Mouse (Mus musculus): Measurements from ENCODE around the gene Megf8. TPM values are rescaled to one million over a fixed set of nuclear protein-coding genes. Genes with fewer than 3 reads are reported as not detected.

Megf8 gene
- polyA plus RNA-seq, 1 experiment: 41.0 TPM

- Histone ChIP-seq H3K4me2 (ENCODE audit: low read depth) (no peak overlapping the region), H3K27me3 (ENCODE audit: control insufficient read depth, insufficient read depth, insufficient read length) (no peaks in the 10 kb centered on the region), H3K79me2 (ENCODE audit: control insufficient read depth, insufficient read depth) (no peaks in the 10 kb centered on the region), H3K36me3 (ENCODE audit: control insufficient read depth, insufficient read depth) (no peaks in the 10 kb centered on the region), H3K4me3 (no peak overlapping the region), H3ac (ENCODE audit: control insufficient read depth, insufficient read length) (no peak overlapping the region)
- TF ChIP-seq CEBPB (IDR thresholded peaks at IDR 0.05; ENCODE audit: insufficient read depth, poor library complexity, severe bottlenecking) (peak; percentile 57; the same call in 1 of the 2 replicates), POLR2A (IDR thresholded peaks at IDR 0.05; ENCODE audit: insufficient read length, low read depth) (no peak)
Measured at GRCm38 (mm10) chr7:25406468-25406867, 89.5 kb downstream of the Megf8 start.

DNA sequence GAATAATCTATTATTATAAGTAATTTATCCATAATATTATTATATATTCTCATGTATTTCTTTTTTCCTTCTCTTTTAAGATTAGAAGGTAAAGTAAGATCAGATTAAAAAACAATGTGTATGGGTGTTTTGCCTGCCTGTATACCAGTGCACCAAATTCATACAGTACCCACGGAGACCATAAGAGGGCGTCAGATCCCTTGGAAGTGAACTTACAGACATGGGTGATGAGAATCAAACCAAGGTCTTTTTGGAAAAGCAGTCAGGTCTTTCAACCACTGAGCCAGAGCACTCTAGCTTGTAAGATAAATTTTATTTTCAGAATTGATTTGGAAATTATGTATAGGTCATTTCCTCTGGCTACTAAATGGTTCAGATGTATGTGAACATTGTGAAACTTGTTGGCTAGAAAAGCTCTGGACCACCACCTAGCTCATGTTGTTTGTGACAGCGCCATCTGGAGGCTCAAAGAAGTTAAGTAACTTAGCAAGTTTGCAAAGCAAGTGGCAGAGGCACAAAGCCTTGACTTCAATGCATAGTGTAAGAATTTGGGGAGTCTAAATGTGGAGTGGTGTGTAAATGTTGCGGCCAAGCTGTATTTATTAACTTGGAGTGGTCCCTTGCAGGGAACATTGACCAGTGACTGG is 92.3 kb downstream of the Megf8 start:
- Histone ChIP-seq H3K4me2 (ENCODE audit: low read depth) (no peak overlapping the region), H3K27me3 (ENCODE audit: control insufficient read depth, insufficient read depth, insufficient read length) (no peaks in the 10 kb centered on the region), H3K36me3 (ENCODE audit: control insufficient read depth, insufficient read depth) (no peaks in the 10 kb centered on the region), H3K4me3 (no peak overlapping the region), H3ac (ENCODE audit: control insufficient read depth, insufficient read length) (no peak overlapping the region), H3K79me2 (ENCODE audit: control insufficient read depth, insufficient read depth) (no peaks in the 10 kb centered on the region)
- TF ChIP-seq SRF (IDR thresholded peaks at IDR 0.05; ENCODE audit: control insufficient read depth, insufficient read length, low read depth) (no peak), MAX (IDR thresholded peaks at IDR 0.05; ENCODE audit: low read depth) (no peak), MYOD1 (IDR thresholded peaks at IDR 0.05; ENCODE audit: control insufficient read depth in 1 of 3, insufficient read length in 2 of 3, low read depth in 2 of 3) (no peak), E2F4 (IDR thresholded peaks at IDR 0.05; ENCODE audit: insufficient read depth) (no peak)

- no peaks in the 10 kb centered on the region for H3K79me2 ChIP-seq (ENCODE audit: control insufficient read depth, insufficient read depth)
- H3K27me3 ChIP-seq (ENCODE audit: control insufficient read depth, insufficient read depth, insufficient read length): no peaks in the 10 kb centered on the region
- no peak overlapping the region for H3ac ChIP-seq (ENCODE audit: control insufficient read depth, insufficient read length)
- no peak overlapping the region for H3K4me3 ChIP-seq
- TF ChIP-seq E2F4 (IDR thresholded peaks at IDR 0.05; ENCODE audit: insufficient read depth): no peak
- no peak for TF ChIP-seq MYOD1 (IDR thresholded peaks at IDR 0.05; ENCODE audit: control insufficient read depth in 1 of 3, insufficient read length in 2 of 3, low read depth in 2 of 3)
- no peak for TF ChIP-seq MAX (IDR thresholded peaks at IDR 0.05; ENCODE audit: low read depth)
- TF ChIP-seq MYOG (IDR thresholded peaks at IDR 0.05; ENCODE audit: control insufficient read depth in 1 of 3, insufficient read depth in 1 of 3, insufficient read length in 2 of 3, low read depth in 2 of 3): no peak
- no peak for TF ChIP-seq POLR2AphosphoS2 (IDR thresholded peaks at IDR 0.05; ENCODE audit: insufficient read length, low read depth)
- no peak for TF ChIP-seq REST (IDR thresholded peaks at IDR 0.05; ENCODE audit: insufficient read depth, insufficient read length)
- TF ChIP-seq CEBPB (IDR thresholded peaks at IDR 0.05; ENCODE audit: insufficient read depth, poor library complexity, severe bottlenecking): no peak
- H3K4me2 ChIP-seq (ENCODE audit: low read depth): no peak overlapping the region
- no peaks in the 10 kb centered on the region for H3K36me3 ChIP-seq (ENCODE audit: control insufficient read depth, insufficient read depth)
Measured at GRCm38 (mm10) chr7:25410969-25411615, 94.1 kb downstream of the Megf8 start.

GRCm38 (mm10) chr7:25411861-25412260 is 94.9 kb downstream of the Megf8 start:
- no peak overlapping the region for H3K4me3 ChIP-seq
- H3K36me3 ChIP-seq (ENCODE audit: control insufficient read depth, insufficient read depth): no peaks in the 10 kb centered on the region
- no peaks in the 10 kb centered on the region for H3K79me2 ChIP-seq (ENCODE audit: control insufficient read depth, insufficient read depth)
- H3K4me2 ChIP-seq (ENCODE audit: low read depth): no peak overlapping the region
- H3ac ChIP-seq (ENCODE audit: control insufficient read depth, insufficient read length): no peak overlapping the region
- TF ChIP-seq MYOG (IDR thresholded peaks at IDR 0.05; ENCODE audit: control insufficient read depth in 1 of 3, insufficient read depth in 1 of 3, insufficient read length in 2 of 3, low read depth in 2 of 3): no peak
- no peak for TF ChIP-seq TCF12 (IDR thresholded peaks at IDR 0.05; ENCODE audit: insufficient read depth, poor library complexity, severe bottlenecking)
- TF ChIP-seq CEBPB (IDR thresholded peaks at IDR 0.05; ENCODE audit: insufficient read depth, poor library complexity, severe bottlenecking): no peak
- no peak for TF ChIP-seq MYOD1 (IDR thresholded peaks at IDR 0.05; ENCODE audit: control insufficient read depth in 1 of 3, insufficient read length in 2 of 3, low read depth in 2 of 3)
- TF ChIP-seq POLR2AphosphoS2 (IDR thresholded peaks at IDR 0.05; ENCODE audit: insufficient read length, low read depth): no peak
- TF ChIP-seq E2F4 (IDR thresholded peaks at IDR 0.05; ENCODE audit: insufficient read depth): no peak
- TF ChIP-seq SRF (IDR thresholded peaks at IDR 0.05; ENCODE audit: control insufficient read depth, insufficient read length, low read depth): no peak
- no peak for TF ChIP-seq REST (IDR thresholded peaks at IDR 0.05; ENCODE audit: insufficient read depth, insufficient read length)
- no peak for TF ChIP-seq TCF3 (IDR thresholded peaks at IDR 0.05; ENCODE audit: insufficient read length, low read depth)
- TF ChIP-seq MAX (IDR thresholded peaks at IDR 0.05; ENCODE audit: low read depth): no peak
- no peak for TF ChIP-seq POLR2A (IDR thresholded peaks at IDR 0.05; ENCODE audit: insufficient read length, low read depth)
- TF ChIP-seq USF1 (IDR thresholded peaks at IDR 0.05; ENCODE audit: low read depth): no peak
- H3K27me3 ChIP-seq (ENCODE audit: control insufficient read depth, insufficient read depth, insufficient read length): no peaks in the 10 kb centered on the region

DNA sequence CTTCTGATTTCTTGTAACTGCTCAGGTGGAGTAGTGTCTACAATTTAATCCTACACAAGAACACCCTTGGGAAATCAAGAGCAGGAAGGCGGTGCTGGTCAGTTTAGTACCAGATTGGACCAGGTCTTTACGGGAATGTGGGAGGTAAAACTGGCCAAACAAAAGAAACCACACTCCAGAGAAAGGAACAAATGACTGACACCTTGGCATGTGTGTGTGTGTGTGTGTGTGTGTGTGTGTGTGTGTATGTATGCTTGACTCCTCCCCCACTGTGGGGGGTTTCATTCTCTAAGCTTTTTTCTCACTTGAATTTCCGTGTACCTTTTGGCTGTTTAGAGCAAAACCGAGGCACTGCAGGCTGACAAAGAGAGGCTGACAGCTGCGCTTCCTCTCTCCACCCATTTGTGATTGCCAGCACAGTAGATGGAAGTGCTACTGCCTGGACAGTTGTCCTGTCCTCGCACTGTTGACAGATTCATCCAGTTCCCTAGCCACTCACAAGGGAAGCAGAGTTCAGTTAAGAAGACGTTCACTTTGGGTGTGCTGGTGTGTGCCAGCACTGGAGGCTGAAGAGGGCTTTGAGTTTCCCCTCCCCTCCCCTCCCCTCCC is 96.0 kb downstream of the Megf8 start, which contains the start of gene Cxcl17:
TSS of gene Cxcl17 (minus strand) at position 54 of the 609 bp plus-strand sequence.
- no peak within 1 kb of the TSS for H3K4me3 ChIP-seq
- no peak within 1 kb of the TSS for H3K4me2 ChIP-seq (ENCODE audit: low read depth)
- TF ChIP-seq E2F4 (IDR thresholded peaks at IDR 0.05; ENCODE audit: insufficient read depth): no peak
- no peak for TF ChIP-seq POLR2AphosphoS2 (IDR thresholded peaks at IDR 0.05; ENCODE audit: insufficient read length, low read depth)
- TF ChIP-seq TCF3 (IDR thresholded peaks at IDR 0.05; ENCODE audit: insufficient read length, low read depth): no peak
- peak in 1 of 3 experiments; percentile 3 for TF ChIP-seq MYOD1 (IDR thresholded peaks at IDR 0.05; ENCODE audit: control insufficient read depth in 1 of 3, insufficient read length in 2 of 3, low read depth in 2 of 3)
- no peak for TF ChIP-seq POLR2A (IDR thresholded peaks at IDR 0.05; ENCODE audit: insufficient read length, low read depth)
- no peak for TF ChIP-seq TCF12 (IDR thresholded peaks at IDR 0.05; ENCODE audit: insufficient read depth, poor library complexity, severe bottlenecking)
- no peak for TF ChIP-seq CEBPB (IDR thresholded peaks at IDR 0.05; ENCODE audit: insufficient read depth, poor library complexity, severe bottlenecking)
- TF ChIP-seq REST (IDR thresholded peaks at IDR 0.05; ENCODE audit: insufficient read depth, insufficient read length): no peak
- TF ChIP-seq SRF (IDR thresholded peaks at IDR 0.05; ENCODE audit: control insufficient read depth, insufficient read length, low read depth): no peak
- peak in 2 of 3 experiments; percentile 5 to 45 for TF ChIP-seq MYOG (IDR thresholded peaks at IDR 0.05; ENCODE audit: control insufficient read depth in 1 of 3, insufficient read depth in 1 of 3, insufficient read length in 2 of 3, low read depth in 2 of 3)
- TF ChIP-seq USF1 (IDR thresholded peaks at IDR 0.05; ENCODE audit: low read depth): no peak
- TF ChIP-seq MAX (IDR thresholded peaks at IDR 0.05; ENCODE audit: low read depth): no peak
- H3ac ChIP-seq (ENCODE audit: control insufficient read depth, insufficient read length): no peak within 1 kb of the TSS
- no peaks in the 10 kb centered on the region for H3K36me3 ChIP-seq (ENCODE audit: control insufficient read depth, insufficient read depth)
- no peaks in the 10 kb centered on the region for H3K27me3 ChIP-seq (ENCODE audit: control insufficient read depth, insufficient read depth, insufficient read length)
- H3K79me2 ChIP-seq (ENCODE audit: control insufficient read depth, insufficient read depth): no peaks in the 10 kb centered on the region
